Mouse (Mus musculus): ENCODE data around the gene Zfp658. TPM values are rescaled to one million over a fixed set of nuclear protein-coding genes. Genes with fewer than 3 reads are reported as not detected.

Zfp658 gene
- total RNA-seq (2023): 1 to 10 TPM; 8.2 TPM

GRCm38 (mm10) chr7:43562006-43562633 lies at the start of gene Zfp658:
TSS of gene Zfp658 (plus strand) at chr7:43562256.

DNA sequence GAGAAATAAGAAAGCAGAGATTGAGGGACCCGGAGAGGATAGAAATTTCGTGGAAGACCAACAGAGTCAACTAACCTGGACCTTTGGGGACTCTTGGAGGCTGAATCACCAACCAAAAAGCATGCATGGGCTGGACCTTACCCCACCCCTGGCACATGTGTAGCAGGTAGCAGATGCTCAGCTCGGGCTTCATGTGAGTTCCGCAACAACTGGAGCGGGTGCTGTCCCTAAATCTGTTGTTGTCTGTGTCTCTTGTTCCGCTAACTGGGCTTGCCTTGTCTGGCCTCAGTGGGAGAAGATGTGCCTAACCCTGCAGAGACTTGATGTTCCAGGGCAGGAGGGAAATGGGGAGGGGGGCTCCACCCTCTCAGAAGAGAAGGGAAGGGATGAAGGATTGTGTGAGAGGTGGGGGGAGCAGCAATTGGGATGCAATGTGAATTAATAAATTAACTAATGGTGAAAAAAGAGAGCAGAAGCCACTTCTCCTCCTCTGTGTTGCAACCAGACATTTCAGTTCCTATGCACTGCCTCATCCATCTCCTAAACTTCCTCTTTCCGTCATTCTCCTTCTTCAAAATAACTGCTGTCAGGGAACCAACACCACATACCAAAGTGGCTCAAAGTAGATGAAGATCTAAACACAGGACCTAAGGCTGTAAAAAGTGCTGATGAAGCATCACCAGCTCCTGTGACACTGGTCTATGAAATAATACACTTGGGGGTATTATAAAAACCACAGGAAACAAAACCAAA lies 17.7 kb upstream of the Zfp658 start, which contains the start of gene Cd33:
TSS of gene Cd33 (minus strand) at position 204 of the 753 bp plus-strand sequence.

DNA sequence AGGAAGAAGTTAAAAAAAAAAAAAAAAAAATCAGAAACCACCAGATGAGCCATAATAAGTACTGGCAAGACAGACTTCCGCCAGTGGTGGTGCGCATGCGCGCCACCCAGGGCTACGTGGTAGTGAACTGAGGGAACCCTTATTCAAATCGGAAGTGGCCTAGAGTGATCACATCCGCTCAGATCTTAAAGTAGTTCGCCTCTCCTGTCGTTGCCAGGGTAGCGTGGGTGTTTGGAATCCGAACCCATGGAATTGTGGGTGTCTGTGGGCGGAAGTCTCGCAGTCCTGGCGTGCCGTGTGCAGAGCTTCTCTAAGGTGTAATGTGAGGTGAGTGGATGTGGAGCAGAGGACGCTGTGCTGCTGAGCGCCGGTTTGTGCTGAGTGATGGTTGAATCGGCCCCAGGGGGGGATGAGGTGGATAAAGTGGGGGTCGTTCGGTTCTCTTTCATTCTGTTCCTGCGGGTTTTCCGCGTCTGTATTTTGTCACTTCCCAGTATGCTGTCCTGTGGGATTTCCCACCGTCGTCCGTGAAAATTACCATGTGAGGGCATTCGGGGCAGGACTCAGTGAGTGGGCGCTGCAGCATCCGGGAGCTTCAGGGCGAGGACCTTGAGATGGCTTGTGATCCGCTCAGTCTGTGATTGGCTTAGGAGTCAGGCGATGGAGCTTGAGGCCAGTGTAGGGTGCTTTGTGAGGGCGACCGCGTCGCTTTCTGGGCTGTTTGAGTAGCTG lies 17.6 kb downstream of the Zfp658 start, which contains the start of gene Zfp719:
TSS of gene Zfp719 (plus strand) at position 171 of the 732 bp plus-strand sequence.

DNA sequence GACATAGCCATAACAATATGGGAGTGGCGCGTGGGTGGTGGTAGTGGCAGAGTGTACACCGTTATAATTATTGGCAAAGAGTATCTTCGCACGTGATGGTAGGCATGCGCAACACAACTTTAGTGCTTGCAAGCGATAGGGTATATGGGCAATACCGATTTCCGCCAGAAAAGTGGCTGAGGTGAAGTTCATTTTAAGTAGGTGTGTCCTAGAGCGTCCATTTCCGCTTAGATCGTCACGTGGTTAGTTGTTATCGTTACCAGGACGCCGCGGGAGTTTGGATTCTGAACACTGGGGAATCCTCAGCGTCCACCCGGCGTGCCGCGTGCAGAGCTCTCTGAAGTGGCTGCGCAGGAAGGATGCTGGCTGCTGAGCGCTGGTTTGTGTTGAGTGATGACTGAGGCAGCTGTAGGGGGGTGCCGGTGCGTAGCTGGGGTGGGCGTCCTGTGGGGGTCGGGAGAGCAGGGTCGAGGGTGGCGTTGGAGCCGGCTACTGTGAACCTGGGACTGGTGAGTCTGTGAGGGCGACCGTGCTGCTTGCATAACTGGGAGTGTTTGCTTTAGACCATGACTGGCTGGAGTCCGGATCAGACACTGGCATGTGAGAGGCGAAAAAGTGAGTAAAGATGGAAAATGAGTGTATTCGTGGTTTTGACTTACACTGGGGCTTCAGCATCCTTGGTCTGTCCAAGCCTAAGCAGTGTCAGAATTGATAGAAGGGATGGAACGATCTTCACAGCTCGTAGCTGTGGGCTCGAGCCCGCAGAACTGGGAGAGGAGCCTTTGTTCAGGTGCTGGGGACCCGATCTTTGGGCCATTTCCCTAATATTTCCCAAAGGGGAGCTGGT lies 45.1 kb downstream of the Zfp658 start, which contains the start of gene Zfp819:
TSS of gene Zfp819 (plus strand) at position 274 of the 847 bp plus-strand sequence.

Other genes starting within 250 kb of the Zfp658 start
- 10 to 100 TPM; 29.2 to 29.4 TPM for gene Zfp715, start 249.0 kb upstream of the Zfp658 start, total RNA-seq (2023)
- gene Siglecf, start 210.9 kb upstream of the Zfp658 start, total RNA-seq (2023): under 1 TPM in 1 of 2 experiments, not detected in 1; 0.26 TPM
- gene Siglecg, start 154.1 kb upstream of the Zfp658 start, total RNA-seq (2023): 1 to 10 TPM; 1.7 to 1.8 TPM
- gene Lim2, start 134.6 kb upstream of the Zfp658 start, total RNA-seq (2023): not detected
- gene Nkg7, start 125.2 kb upstream of the Zfp658 start, total RNA-seq (2023): 100 to 1,000 TPM; 158 to 182 TPM
- gene Cldnd2, start 121.5 kb upstream of the Zfp658 start, total RNA-seq (2023): under 1 TPM in 1 of 2 experiments, not detected in 1; 0.90 TPM
- gene Etfb, start 118.2 kb upstream of the Zfp658 start, total RNA-seq (2023): 10 to 100 TPM; 27.9 to 44.7 TPM
- gene Gm45233, start 118.1 kb upstream of the Zfp658 start, total RNA-seq (2023): not detected
- gene Vsig10l, start 99.1 kb upstream of the Zfp658 start, total RNA-seq (2023): 1 to 10 TPM in 1 of 2 experiments, under 1 TPM in 1; 0.36 to 1.1 TPM
- not detected for gene Iglon5, start 72.2 kb upstream of the Zfp658 start, total RNA-seq (2023)
- not detected for gene 4931406B18Rik, start 56.3 kb upstream of the Zfp658 start, total RNA-seq (2023)
- 1 to 10 TPM in 1 of 2 experiments, under 1 TPM in 1; 0.96 to 1.0 TPM for gene Cd33, start 17.8 kb upstream of the Zfp658 start, total RNA-seq (2023)
- 10 to 100 TPM in 1 of 2 experiments, 1 to 10 TPM in 1; 9.2 to 18.9 TPM for gene Zfp719, start 17.4 kb downstream of the Zfp658 start, total RNA-seq (2023)
- not detected for gene Zfp819, start 44.9 kb downstream of the Zfp658 start, total RNA-seq (2023)
- not detected for gene Ceacam18, start 72.5 kb downstream of the Zfp658 start, total RNA-seq (2023)
- 1 to 10 TPM; 1.3 to 2.4 TPM for gene Siglece, start 97.9 kb downstream of the Zfp658 start, total RNA-seq (2023)
- gene Ctu1, start 109.8 kb downstream of the Zfp658 start, total RNA-seq (2023): 10 to 100 TPM in 1 of 2 experiments, 1 to 10 TPM in 1; 9.6 to 10.0 TPM
- gene Klk14, start 128.2 kb downstream of the Zfp658 start, total RNA-seq (2023): not detected
- gene Klk13, start 150.3 kb downstream of the Zfp658 start, total RNA-seq (2023): not detected
- gene Klk12, start 206.6 kb downstream of the Zfp658 start, total RNA-seq (2023): not detected
- gene Klk11, start 212.3 kb downstream of the Zfp658 start, total RNA-seq (2023): not detected
- not detected for gene Klk10, start 218.8 kb downstream of the Zfp658 start, total RNA-seq (2023)
- not detected for gene Klk9, start 229.6 kb downstream of the Zfp658 start, total RNA-seq (2023)
- gene Klk8, start 235.3 kb downstream of the Zfp658 start, total RNA-seq (2023): 100 to 1,000 TPM; 182 to 192 TPM
- 1 to 10 TPM in 1 of 2 experiments, under 1 TPM in 1; 0.76 to 1.3 TPM for gene Klk7, start 249.0 kb downstream of the Zfp658 start, total RNA-seq (2023)

Measured in T-cell, adult 66 days (primary cell).